Mouse (Mus musculus) midbrain, embryonic 15.5 days (tissue): Measurements from ENCODE around the gene Cnbd2. TPM values are rescaled to one million over a fixed set of nuclear protein-coding genes. Genes with fewer than 3 reads are reported as not detected.

Experiments used
- ATAC-seq: fragments of 200-750 bp; cut with Nextera tagmentation; replicated peaks from 2 replicates; pipeline ENCODE4 v1.8.0; 2017; ENCODE audit warnings: moderate TSS enrichment
- H3K27ac ChIP-seq: fragments of 300-500 bp; sonication (generic); 2 replicates; pipeline ENCODE4 v1.5.1; 2015; ENCODE audit warnings: mild to moderate bottlenecking, inconsistent platforms
- H3K27me3 ChIP-seq: fragments of 300-500 bp; sonication (generic); replicated peaks from 2 replicates; pipeline ENCODE4 v1.6.1; 2015; ENCODE audit warnings: inconsistent platforms
- H3K36me3 ChIP-seq: fragments of 300-500 bp; sonication (generic); replicated peaks from 2 replicates; pipeline ENCODE4 v1.6.1; 2015; ENCODE audit warnings: inconsistent platforms
- H3K4me1 ChIP-seq: fragments of 300-500 bp; sonication (generic); 2 replicates; pipeline ENCODE4 v1.6.1; 2015; ENCODE audit warnings: inconsistent platforms
- H3K4me2 ChIP-seq: fragments of 300-500 bp; sonication (generic); 2 replicates; pipeline ENCODE4 v1.6.1; 2015; ENCODE audit warnings: inconsistent platforms, mild to moderate bottlenecking, moderate library complexity
- H3K4me3 ChIP-seq: fragments of 300-500 bp; sonication (generic); 2 replicates; pipeline ENCODE4 v1.5.1; 2015; ENCODE audit warnings: mild to moderate bottlenecking, inconsistent platforms
- H3K9ac ChIP-seq: fragments of 300-500 bp; sonication (generic); 2 replicates; pipeline ENCODE4 v1.6.1; 2015; ENCODE audit warnings: mild to moderate bottlenecking, inconsistent platforms
- H3K9me3 ChIP-seq: fragments of 300-500 bp; sonication (generic); 2 replicates; pipeline ENCODE4 v1.6.1; 2016; ENCODE audit warnings: inconsistent platforms
- WGBS: fragments of 180-500 bp; shearing (Covaris S2); methylation state at CpG from one replicate; pipeline ENCODE4 v1.1.7; 2015; ENCODE audit warnings: mixed read lengths; 5-methylcytosine and 5-hydroxymethylcytosine counted together
- polyA plus RNA-seq: library from polyadenylated mRNA; unstranded; fragments of >200 nt; fragmentation: Nextera tagmentation; extraction: Ambion mirVana; gene quantifications from 2 replicates; pipeline ENCODE4 v1.2.1, GENCODE M21; 2015

The Cnbd2 gene
- polyA plus RNA-seq: 7.6 and 8.0 TPM in 2 replicates

- 0% methylated on average over 49 of the region's 49 CpGs for WGBS
- H3K27me3 ChIP-seq: no peaks in the 10 kb centered on the region
- peak; percentile 94 for ATAC-seq
- H3K36me3 ChIP-seq: no peaks in the 10 kb centered on the region
- H3K9me3 ChIP-seq: no peaks in the 10 kb centered on the region
- H3K4me3 ChIP-seq: peak within 1 kb of the TSS; percentile 92
- peak within 1 kb of the TSS; percentile 96 for H3K9ac ChIP-seq
- peaks cover 18% of the 10 kb centered on the region for H3K4me1 ChIP-seq
- peak within 1 kb of the TSS; percentile 86 for H3K4me2 ChIP-seq
- H3K27ac ChIP-seq: peak within 1 kb of the TSS; percentile 93
These were observed at the start of gene Cnbd2, which contains the start of gene Scand1 for GRCm38 (mm10) chr2:156312297-156312897. TSS of gene Cnbd2 (plus strand) at chr2:156312299. TSS of gene Scand1 (minus strand) at chr2:156312704.

GRCm38 (mm10) chr2:156263204-156263893 lies 48.8 kb upstream of the Cnbd2 start:
- Histone ChIP-seq H3K4me2 (no peak overlapping the region), H3K9me3 (no peaks in the 10 kb centered on the region), H3K27ac (no peak overlapping the region), H3K4me1 (no peaks in the 10 kb centered on the region), H3K9ac (no peak overlapping the region), H3K36me3 (peaks cover 22% of the 10 kb centered on the region; the same call in 1 of the 2 replicates), H3K4me3 (no peak overlapping the region), H3K27me3 (no peaks in the 10 kb centered on the region)
- 87% methylated on average over 4 of the region's 4 CpGs for WGBS
- no peak for ATAC-seq

GRCm38 (mm10) chr2:156267636-156268035 lies 44.5 kb upstream of the Cnbd2 start:
- no peak for ATAC-seq

GRCm38 (mm10) chr2:156272553-156272952 lies 39.5 kb upstream of the Cnbd2 start:
- Histone ChIP-seq H3K27ac (no peak overlapping the region), H3K4me1 (no peaks in the 10 kb centered on the region), H3K36me3 (peaks cover 8% of the 10 kb centered on the region; the same call in 1 of the 2 replicates), H3K4me3 (no peak overlapping the region), H3K9ac (no peak overlapping the region), H3K4me2 (no peak overlapping the region), H3K9me3 (no peaks in the 10 kb centered on the region), H3K27me3 (no peaks in the 10 kb centered on the region)
- 95% methylated on average over 6 of the region's 6 CpGs for WGBS
- no peak for ATAC-seq

More at GRCm38 (mm10) chr2:156267636-156268035, 44.5 kb upstream of the Cnbd2 start:
- Histone ChIP-seq H3K36me3 (peaks cover 3% of the 10 kb centered on the region; the same call in 1 of the 2 replicates), H3K4me1 (no peaks in the 10 kb centered on the region), H3K9me3 (no peaks in the 10 kb centered on the region), H3K27ac (no peak overlapping the region), H3K27me3 (no peaks in the 10 kb centered on the region), H3K4me2 (no peak overlapping the region), H3K4me3 (no peak overlapping the region), H3K9ac (no peak overlapping the region)
- 92% methylated on average over 9 of the region's 9 CpGs for WGBS

- H3K4me2 ChIP-seq: no peak overlapping the region
- 69% methylated on average over 4 of the region's 4 CpGs for WGBS
- H3K27me3 ChIP-seq: no peaks in the 10 kb centered on the region
- 0 out of 2 replicates have a peak, but pooled peaks have one; percentile 52 for ATAC-seq
- no peak overlapping the region for H3K4me3 ChIP-seq
- H3K36me3 ChIP-seq: peaks cover 10% of the 10 kb centered on the region; the same call in 1 of the 2 replicates
- peak overlapping the region; percentile 31; the same call in 1 of the 2 replicates for H3K27ac ChIP-seq
- H3K9ac ChIP-seq: no peak overlapping the region
- no peaks in the 10 kb centered on the region for H3K4me1 ChIP-seq
- H3K9me3 ChIP-seq: no peaks in the 10 kb centered on the region
These were observed 33.7 kb upstream of the Cnbd2 start for GRCm38 (mm10) chr2:156278226-156279017.

- H3K9ac ChIP-seq: no peak overlapping the region
- WGBS: 81% methylated on average over 4 of the region's 4 CpGs
- ATAC-seq: no peak
These were observed 30.9 kb upstream of the Cnbd2 start for GRCm38 (mm10) chr2:156281227-156281626.

GRCm38 (mm10) chr2:156285161-156285560 lies 26.9 kb upstream of the Cnbd2 start:
- Histone ChIP-seq H3K4me1 (no peaks in the 10 kb centered on the region), H3K4me2 (no peak overlapping the region), H3K9ac (no peak overlapping the region), H3K27me3 (no peaks in the 10 kb centered on the region), H3K4me3 (no peak overlapping the region), H3K36me3 (0 out of 2 replicates have a peak, but pooled peaks cover 4% of the 10 kb centered on the region), H3K9me3 (no peaks in the 10 kb centered on the region), H3K27ac (no peak overlapping the region)
- no peak for ATAC-seq
- 52% methylated on average over 2 of the region's 2 CpGs for WGBS

More at GRCm38 (mm10) chr2:156281227-156281626, 30.9 kb upstream of the Cnbd2 start:
- H3K27me3 ChIP-seq: no peaks in the 10 kb centered on the region
- H3K4me1 ChIP-seq: no peaks in the 10 kb centered on the region
- no peak overlapping the region for H3K4me2 ChIP-seq
- H3K36me3 ChIP-seq: 0 out of 2 replicates have a peak, but pooled peaks cover 4% of the 10 kb centered on the region
- no peak overlapping the region for H3K27ac ChIP-seq
- no peaks in the 10 kb centered on the region for H3K9me3 ChIP-seq
- no peak overlapping the region for H3K4me3 ChIP-seq

GRCm38 (mm10) chr2:156286733-156287132 lies 25.4 kb upstream of the Cnbd2 start:
- WGBS: 95% methylated on average over 4 of the region's 4 CpGs
- Histone ChIP-seq H3K36me3 (peaks cover 12% of the 10 kb centered on the region; the same call in 1 of the 2 replicates), H3K9me3 (no peaks in the 10 kb centered on the region), H3K27ac (no peak overlapping the region), H3K4me3 (no peak overlapping the region), H3K4me2 (no peak overlapping the region), H3K9ac (no peak overlapping the region), H3K27me3 (no peaks in the 10 kb centered on the region), H3K4me1 (no peaks in the 10 kb centered on the region)
- no peak for ATAC-seq

- Histone ChIP-seq H3K36me3 (peaks cover 17% of the 10 kb centered on the region), H3K4me1 (no peaks in the 10 kb centered on the region), H3K27me3 (no peaks in the 10 kb centered on the region), H3K4me3 (no peak overlapping the region), H3K4me2 (no peak overlapping the region), H3K9ac (no peak overlapping the region), H3K27ac (no peak overlapping the region), H3K9me3 (no peaks in the 10 kb centered on the region)
- 94% methylated on average over 2 of the region's 2 CpGs for WGBS
- no peak for ATAC-seq
These were observed 23.9 kb upstream of the Cnbd2 start for GRCm38 (mm10) chr2:156288222-156288621.

GRCm38 (mm10) chr2:156289552-156290160 lies 22.4 kb upstream of the Cnbd2 start:
- Histone ChIP-seq H3K4me3 (no peak overlapping the region), H3K9ac (no peak overlapping the region), H3K36me3 (peaks cover 19% of the 10 kb centered on the region), H3K4me1 (no peaks in the 10 kb centered on the region), H3K9me3 (no peaks in the 10 kb centered on the region), H3K27ac (no peak overlapping the region), H3K4me2 (no peak overlapping the region), H3K27me3 (no peaks in the 10 kb centered on the region)
- ATAC-seq: no peak
- 83% methylated on average over 2 of the region's 2 CpGs for WGBS

- WGBS: 90% methylated on average over 1 of the region's 1 CpGs
These were observed 20.1 kb upstream of the Cnbd2 start for GRCm38 (mm10) chr2:156291998-156292397.

More at GRCm38 (mm10) chr2:156291998-156292397, 20.1 kb upstream of the Cnbd2 start:
- Histone ChIP-seq H3K27me3 (no peaks in the 10 kb centered on the region), H3K9me3 (no peaks in the 10 kb centered on the region), H3K9ac (no peak overlapping the region), H3K27ac (no peak overlapping the region), H3K36me3 (peaks cover 23% of the 10 kb centered on the region), H3K4me2 (no peak overlapping the region), H3K4me3 (no peak overlapping the region), H3K4me1 (no peaks in the 10 kb centered on the region)
- ATAC-seq: no peak
